Mouse (Mus musculus): ENCODE measurements around the gene Foxn4. TPM values are rescaled to one million over a fixed set of nuclear protein-coding genes. Genes with fewer than 3 reads are reported as not detected.

Gene Foxn4
- polyA plus RNA-seq (2017; shearing (Covaris generic)): under 1 TPM in 1 of 2 experiments, not detected in 1; 0.21 TPM

GRCm38 (mm10) chr5:114273693-114274402 is at the start of gene Foxn4:
Gene Foxn4 (minus strand): TSS chr5:114273807.

DNA sequence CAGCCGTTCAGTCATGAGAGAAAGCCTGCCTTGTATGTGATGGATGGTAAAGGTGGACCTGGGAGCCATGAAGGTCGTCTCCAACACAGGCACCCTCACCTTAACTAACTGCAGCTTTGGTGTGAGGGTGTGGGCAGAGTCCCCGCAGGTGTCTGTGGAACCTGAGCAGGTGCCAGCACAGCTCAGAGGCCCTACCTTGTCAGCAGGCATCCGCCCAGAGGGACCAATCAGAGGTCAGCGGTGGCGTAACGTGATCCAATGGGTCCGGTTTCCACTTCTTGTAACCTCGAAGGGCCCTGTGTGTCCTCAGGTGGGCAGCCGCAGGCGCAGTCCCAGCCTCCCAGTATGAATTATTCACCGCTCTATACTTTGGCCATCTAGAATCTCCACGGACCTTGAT is 15.3 kb upstream of the Foxn4 start, which contains the start of gene Myo1h:
TSS of gene Myo1h (plus strand) at position 293 of the 400 bp plus-strand sequence.

Other genes with a start within 250 kb of the Foxn4 start
- 1 to 10 TPM; 7.4 to 8.7 TPM for gene Usp30, start 208.3 kb downstream of the Foxn4 start, polyA plus RNA-seq (2017; shearing (Covaris generic))
- under 1 TPM in 1 of 2 experiments, not detected in 1; 0.59 TPM for gene Svop, start 182.2 kb downstream of the Foxn4 start, polyA plus RNA-seq (2017; shearing (Covaris generic))
- gene Alkbh2, start 145.6 kb downstream of the Foxn4 start, polyA plus RNA-seq (2017; shearing (Covaris generic)): 10 to 100 TPM in 1 of 2 experiments, 1 to 10 TPM in 1; 8.3 to 10.2 TPM
- gene Ung, start 143.4 kb downstream of the Foxn4 start, polyA plus RNA-seq (2017; shearing (Covaris generic)): 1 to 10 TPM; 2.8 to 4.6 TPM
- under 1 TPM; 0.06 to 0.49 TPM for gene Acacb, start 127.3 kb downstream of the Foxn4 start, polyA plus RNA-seq (2017; shearing (Covaris generic))
- 1 to 10 TPM in 1 of 2 experiments, under 1 TPM in 1; 0.57 to 3.7 TPM for gene Myo1h, start 15.4 kb upstream of the Foxn4 start, polyA plus RNA-seq (2017; shearing (Covaris generic))
- 100 to 1,000 TPM in 1 of 2 experiments, 10 to 100 TPM in 1; 84.2 to 116 TPM for gene Kctd10, start 106.7 kb upstream of the Foxn4 start, polyA plus RNA-seq (2017; shearing (Covaris generic))
- 10 to 100 TPM; 36.4 to 49.1 TPM for gene Ube3b, start 106.8 kb upstream of the Foxn4 start, polyA plus RNA-seq (2017; shearing (Covaris generic))
- gene Mmab, start 170.3 kb upstream of the Foxn4 start, polyA plus RNA-seq (2017; shearing (Covaris generic)): 1 to 10 TPM; 4.3 to 6.7 TPM
- 1 to 10 TPM; 4.4 to 7.9 TPM for gene Mvk, start 170.5 kb upstream of the Foxn4 start, polyA plus RNA-seq (2017; shearing (Covaris generic))